Mouse (Mus musculus) thymus, adult 2 months (tissue): Measurements from ENCODE around the gene Gnb5.

Experiments used
- CTCF ChIP-seq: fragments of 200-500 bp; IDR thresholded peaks from 2 replicates; pipeline ENCODE4 v1.5.1; 2012; ENCODE audit warnings: mild to moderate bottlenecking, control low read depth, low read length, moderate library complexity, borderline replicate concordance; ENCODE audit not compliant: control insufficient read depth, poor library complexity, insufficient read depth; ENCODE audit errors: extremely low read depth
- POLR2A ChIP-seq: fragments of 200-500 bp; IDR thresholded peaks from 2 replicates; pipeline ENCODE4 v1.6.1; 2012; ENCODE audit warnings: mild to moderate bottlenecking, low read length, control low read depth, moderate library complexity; ENCODE audit not compliant: control insufficient read depth, poor library complexity, insufficient read depth; ENCODE audit errors: extremely low read depth

DNA sequence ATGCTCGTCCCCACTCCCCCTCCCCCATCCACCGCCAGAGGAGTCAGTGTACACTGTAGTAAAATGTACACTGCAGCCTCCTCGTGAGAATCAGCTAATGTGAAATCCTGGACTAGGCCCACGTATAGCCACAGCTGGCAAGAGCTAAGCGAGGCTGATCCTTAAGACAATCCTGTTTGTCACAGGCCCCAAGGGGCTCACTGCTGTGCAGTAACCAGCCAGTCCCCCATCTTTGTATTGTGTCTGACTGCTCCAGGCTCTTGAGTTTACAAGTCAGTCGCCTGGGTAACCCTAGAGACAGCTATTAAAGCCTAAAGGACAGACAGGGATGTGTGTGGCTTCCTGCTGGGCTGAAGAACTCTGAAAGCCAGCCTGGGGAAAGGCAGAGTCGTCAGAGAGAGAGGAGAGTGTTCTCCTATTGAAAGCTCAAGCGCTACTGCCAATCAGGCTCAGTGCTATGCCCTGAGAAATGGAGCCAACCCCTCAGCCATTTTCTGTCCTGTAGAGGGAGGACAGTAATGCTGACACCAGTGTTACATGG is 44.7 kb upstream of the Gnb5 start:
- TF ChIP-seq POLR2A (no peak), CTCF (no peak)
